Mouse (Mus musculus): ENCODE data around the gene Ankrd65. TPM values are rescaled to one million over a fixed set of nuclear protein-coding genes. Genes with fewer than 3 reads are reported as not detected.

The Ankrd65 gene
- polyA plus RNA-seq, 1 experiment from 2014 or later, result 0.24 TPM

GRCm38 (mm10) chr4:155761356-155762099, 28.7 kb upstream of the Ankrd65 start:
- Histone ChIP-seq H3K4me3 (peak overlapping the region; percentile 91), H3K4me1 (peaks cover 22% of the 10 kb centered on the region), H3K36me3 (peaks cover 10% of the 10 kb centered on the region), H3K4me2 (peak overlapping the region; percentile 97), H3K9me3 (no peaks in the 10 kb centered on the region), H3K27ac (peak overlapping the region; percentile 58), H3K9ac (peak overlapping the region; percentile 88), H3K27me3 (no peaks in the 10 kb centered on the region)
- ATAC-seq (ENCODE audit: insufficient number of reproducible peaks, insufficient read depth, low FRiP score, low TSS enrichment, low read depth), result no peak
- WGBS, result 1% methylated on average over 28 of the region's 28 CpGs

DNA sequence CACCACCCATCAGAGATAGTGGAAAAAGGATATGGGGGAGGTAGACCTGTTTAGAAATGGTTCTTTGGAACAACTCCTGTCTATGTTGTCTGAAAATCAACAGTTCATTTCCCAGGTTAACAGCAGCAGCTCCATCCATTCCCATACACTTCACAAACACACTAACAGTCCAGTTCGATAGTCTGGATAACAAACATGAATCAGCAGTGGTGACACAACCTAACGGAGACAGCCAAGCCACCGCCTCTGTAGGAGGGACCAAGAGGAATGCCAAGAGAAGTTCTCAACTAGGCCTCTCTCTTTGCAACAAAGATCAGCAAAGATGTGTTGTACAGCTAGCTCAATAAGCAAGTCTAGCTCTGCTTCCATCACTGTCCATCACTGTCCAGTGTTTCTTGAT, 27.9 kb upstream of the Ankrd65 start:
- Histone ChIP-seq H3K27ac (no peak overlapping the region), H3K4me1 (peaks cover 22% of the 10 kb centered on the region), H3K36me3 (peaks cover 2% of the 10 kb centered on the region; the same call in 1 of the 2 replicates), H3K9ac (0 out of 2 replicates have a peak overlapping the region, but pooled peaks have one; percentile 2), H3K4me2 (peak overlapping the region; percentile 97; the same call in 1 of the 2 replicates), H3K9me3 (no peaks in the 10 kb centered on the region), H3K27me3 (no peaks in the 10 kb centered on the region), H3K4me3 (no peak overlapping the region)
- 94% methylated on average over 3 of the region's 3 CpGs for WGBS
- ATAC-seq (ENCODE audit: insufficient number of reproducible peaks, insufficient read depth, low FRiP score, low TSS enrichment, low read depth), result no peak

DNA sequence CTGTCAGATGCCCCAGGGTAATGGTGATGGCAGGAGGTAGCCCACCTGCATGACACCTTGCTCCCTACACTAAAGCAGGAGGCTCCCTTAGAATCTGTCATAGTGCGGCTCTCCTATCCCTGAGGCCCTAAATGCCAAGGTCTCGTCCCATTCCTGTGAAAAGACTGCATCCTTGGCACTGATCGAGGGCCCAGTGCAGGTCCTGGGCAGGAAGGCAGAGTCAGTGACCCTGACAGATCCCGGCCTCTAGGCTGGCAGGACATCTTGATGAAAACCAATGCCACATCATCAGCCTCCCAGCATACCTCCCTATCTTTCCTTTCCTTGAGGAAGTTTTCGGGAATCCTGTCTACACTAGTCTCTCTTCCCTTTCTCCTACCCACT, 20.8 kb upstream of the Ankrd65 start:
- H3K4me3 ChIP-seq, result peak overlapping the region; percentile 54
- H3K9me3 ChIP-seq, result no peaks in the 10 kb centered on the region
- 68% methylated on average over 5 of the region's 5 CpGs for WGBS
- peak overlapping the region; percentile 80 for H3K9ac ChIP-seq
- ATAC-seq (ENCODE audit: insufficient number of reproducible peaks, insufficient read depth, low FRiP score, low TSS enrichment, low read depth), result no peak
- H3K4me1 ChIP-seq, result peaks cover 28% of the 10 kb centered on the region
- peaks cover 16% of the 10 kb centered on the region; the same call in 1 of the 2 replicates for H3K27me3 ChIP-seq
- peak overlapping the region; percentile 48 for H3K27ac ChIP-seq
- H3K36me3 ChIP-seq, result no peaks in the 10 kb centered on the region
- H3K4me2 ChIP-seq, result peak overlapping the region; percentile 74

DNA sequence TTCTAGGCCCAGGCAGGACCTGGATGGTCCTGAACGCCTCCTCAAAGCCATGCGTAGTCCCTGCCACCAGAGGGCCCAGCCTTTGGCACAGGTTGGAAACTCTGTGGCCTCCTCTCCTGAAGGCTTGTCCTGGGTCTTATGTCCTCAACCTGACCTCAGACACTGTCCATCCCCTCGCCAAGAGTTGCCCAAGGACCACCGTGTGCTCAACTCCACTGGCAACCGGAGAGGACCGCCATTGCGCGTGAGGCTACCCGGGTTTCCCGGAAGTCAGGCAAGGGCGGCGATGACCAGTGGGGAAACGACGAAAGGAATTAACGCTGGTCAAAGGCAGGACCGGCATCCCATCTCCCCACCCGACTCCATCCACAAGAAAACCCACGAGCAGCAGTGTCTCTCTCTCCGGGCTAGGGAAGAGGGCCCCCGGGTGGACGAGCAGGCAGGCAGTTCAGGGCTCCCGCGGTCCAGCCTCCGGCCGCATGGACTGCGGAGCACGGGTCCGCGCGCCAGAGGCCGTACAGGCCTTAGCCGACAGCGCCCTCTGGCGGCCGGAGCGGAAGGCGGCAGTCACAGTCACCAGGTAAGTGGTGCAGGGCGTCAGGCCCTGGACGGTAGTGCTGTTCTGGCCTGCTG, 20.2 kb upstream of the Ankrd65 start:
- WGBS, result under 1% methylated on average over 39 of the region's 39 CpGs

GRCm38 (mm10) chr4:155770626-155771025, 19.6 kb upstream of the Ankrd65 start:
- H3K27ac ChIP-seq, result no peak overlapping the region
- peak overlapping the region; percentile 74 for H3K4me2 ChIP-seq
- no peaks in the 10 kb centered on the region for H3K9me3 ChIP-seq
- H3K36me3 ChIP-seq, result no peaks in the 10 kb centered on the region
- H3K4me3 ChIP-seq, result peak overlapping the region; percentile 54
- peaks cover 16% of the 10 kb centered on the region; the same call in 1 of the 2 replicates for H3K27me3 ChIP-seq
- WGBS, result 42% methylated on average over 24 of the region's 24 CpGs
- peaks cover 39% of the 10 kb centered on the region for H3K4me1 ChIP-seq
- no peak for ATAC-seq (ENCODE audit: insufficient number of reproducible peaks, insufficient read depth, low FRiP score, low TSS enrichment, low read depth)
- H3K9ac ChIP-seq, result peak overlapping the region; percentile 80

More for the DNA sequence above, 20.2 kb upstream of the Ankrd65 start:
- Histone ChIP-seq H3K27ac (peak overlapping the region; percentile 48), H3K4me2 (peak overlapping the region; percentile 74), H3K4me3 (peak overlapping the region; percentile 54), H3K36me3 (no peaks in the 10 kb centered on the region), H3K9me3 (no peaks in the 10 kb centered on the region), H3K27me3 (peaks cover 16% of the 10 kb centered on the region; the same call in 1 of the 2 replicates), H3K4me1 (peaks cover 33% of the 10 kb centered on the region), H3K9ac (peak overlapping the region; percentile 80)
- peak; percentile 68 for ATAC-seq (ENCODE audit: insufficient number of reproducible peaks, insufficient read depth, low FRiP score, low TSS enrichment, low read depth)

GRCm38 (mm10) chr4:155771706-155772105, 18.5 kb upstream of the Ankrd65 start:
- WGBS, result 86% methylated on average over 2 of the region's 2 CpGs
- Histone ChIP-seq H3K27ac (no peak overlapping the region), H3K27me3 (peaks cover 16% of the 10 kb centered on the region; the same call in 1 of the 2 replicates), H3K36me3 (no peaks in the 10 kb centered on the region), H3K4me3 (no peak overlapping the region), H3K4me1 (peaks cover 44% of the 10 kb centered on the region), H3K4me2 (no peak overlapping the region), H3K9ac (no peak overlapping the region), H3K9me3 (no peaks in the 10 kb centered on the region)
- ATAC-seq (ENCODE audit: insufficient number of reproducible peaks, insufficient read depth, low FRiP score, low TSS enrichment, low read depth), result no peak

GRCm38 (mm10) chr4:155772786-155773185, 17.5 kb upstream of the Ankrd65 start:
- H3K9ac ChIP-seq, result no peak overlapping the region
- peaks cover 16% of the 10 kb centered on the region; the same call in 1 of the 2 replicates for H3K27me3 ChIP-seq
- H3K4me1 ChIP-seq, result peaks cover 48% of the 10 kb centered on the region
- H3K27ac ChIP-seq, result no peak overlapping the region
- H3K36me3 ChIP-seq, result no peaks in the 10 kb centered on the region
- no peak overlapping the region for H3K4me3 ChIP-seq
- ATAC-seq (ENCODE audit: insufficient number of reproducible peaks, insufficient read depth, low FRiP score, low TSS enrichment, low read depth), result no peak
- WGBS, result 85% methylated on average over 13 of the region's 13 CpGs
- no peaks in the 10 kb centered on the region for H3K9me3 ChIP-seq
- H3K4me2 ChIP-seq, result no peak overlapping the region

DNA sequence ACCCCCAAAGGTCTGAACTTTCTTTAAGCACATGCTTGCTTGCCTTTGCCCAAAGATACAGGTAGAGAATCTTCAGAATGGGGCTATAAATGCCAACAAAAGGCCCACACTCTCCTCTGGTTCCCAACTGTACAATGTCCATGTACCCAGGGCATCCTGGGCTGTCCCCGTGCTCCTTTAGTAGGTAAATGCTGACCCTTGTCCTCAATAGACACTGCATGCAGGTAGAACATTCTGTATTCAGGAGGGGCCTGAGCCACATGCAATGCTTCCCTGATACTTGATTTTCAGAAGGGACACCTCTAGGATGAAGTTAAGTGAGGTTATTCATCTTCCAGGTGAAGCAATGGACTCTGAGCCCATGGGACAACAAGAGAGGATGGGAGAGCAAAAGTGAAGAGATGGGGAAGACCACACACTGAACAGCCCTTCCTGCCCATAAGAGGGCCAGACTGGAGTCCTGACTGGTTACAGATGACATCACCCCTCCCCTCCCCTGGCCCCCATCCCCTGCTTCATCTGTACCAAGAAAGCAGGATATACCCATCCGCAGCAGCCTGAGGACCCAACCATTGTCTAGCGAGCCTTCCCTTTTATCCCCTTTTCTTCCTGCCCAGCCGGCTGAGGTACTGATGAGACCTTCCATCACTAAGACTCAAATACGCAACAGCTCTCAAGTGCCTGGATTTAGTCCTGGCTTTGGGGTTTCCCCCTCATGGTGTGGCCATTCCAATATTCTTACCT, 16.7 kb upstream of the Ankrd65 start:
- peak overlapping the region; percentile 43 for H3K4me3 ChIP-seq
- H3K9me3 ChIP-seq, result no peaks in the 10 kb centered on the region
- no peak overlapping the region for H3K27ac ChIP-seq
- H3K9ac ChIP-seq, result peak overlapping the region; percentile 54; the same call in 1 of the 2 replicates
- H3K4me2 ChIP-seq, result peak overlapping the region; percentile 83
- H3K36me3 ChIP-seq, result no peaks in the 10 kb centered on the region
- peaks cover 48% of the 10 kb centered on the region for H3K4me1 ChIP-seq
- H3K27me3 ChIP-seq, result peaks cover 16% of the 10 kb centered on the region; the same call in 1 of the 2 replicates
- WGBS, result 30% methylated on average over 5 of the region's 5 CpGs
- no peak for ATAC-seq (ENCODE audit: insufficient number of reproducible peaks, insufficient read depth, low FRiP score, low TSS enrichment, low read depth)

DNA sequence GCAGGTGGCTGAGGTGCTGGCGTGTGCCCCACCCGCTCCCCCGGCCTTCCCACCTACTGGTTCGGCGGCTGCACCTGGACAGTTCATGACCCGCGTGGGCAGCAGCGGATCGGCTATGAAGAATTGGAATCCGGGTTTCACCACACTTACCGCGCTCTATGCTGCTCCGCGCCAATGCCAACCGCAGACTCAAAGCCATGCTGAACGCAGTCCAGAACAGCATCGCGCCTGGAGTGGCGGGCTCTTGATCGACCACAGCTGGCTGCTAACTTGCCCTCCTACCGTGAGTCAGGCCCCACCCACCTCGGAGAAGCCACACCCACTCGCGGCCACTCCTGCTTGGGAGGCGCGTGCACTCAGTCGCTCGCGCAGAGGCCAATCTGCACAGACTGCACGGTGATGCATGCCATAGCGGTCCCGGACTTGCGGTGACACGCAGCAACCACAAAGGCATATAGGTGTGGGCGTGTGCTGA, 15.9 kb upstream of the Ankrd65 start, which contains the start of gene Vwa1:
Gene Vwa1, minus strand, starts transcription at position 419 of the 475 bp plus-strand sequence.
- peak within 1 kb of the TSS; percentile 54 for H3K9ac ChIP-seq
- H3K36me3 ChIP-seq, result no peaks in the 10 kb centered on the region
- H3K9me3 ChIP-seq, result no peaks in the 10 kb centered on the region
- peak within 1 kb of the TSS; percentile 83 for H3K4me2 ChIP-seq
- peak within 1 kb of the TSS; percentile 43 for H3K4me3 ChIP-seq
- H3K27ac ChIP-seq, result peak within 1 kb of the TSS; percentile 75
- ATAC-seq (ENCODE audit: insufficient number of reproducible peaks, insufficient read depth, low FRiP score, low TSS enrichment, low read depth), result peak; percentile 81
- peaks cover 16% of the 10 kb centered on the region; the same call in 1 of the 2 replicates for H3K27me3 ChIP-seq
- peaks cover 48% of the 10 kb centered on the region for H3K4me1 ChIP-seq
- under 1% methylated on average over 35 of the region's 35 CpGs for WGBS

DNA sequence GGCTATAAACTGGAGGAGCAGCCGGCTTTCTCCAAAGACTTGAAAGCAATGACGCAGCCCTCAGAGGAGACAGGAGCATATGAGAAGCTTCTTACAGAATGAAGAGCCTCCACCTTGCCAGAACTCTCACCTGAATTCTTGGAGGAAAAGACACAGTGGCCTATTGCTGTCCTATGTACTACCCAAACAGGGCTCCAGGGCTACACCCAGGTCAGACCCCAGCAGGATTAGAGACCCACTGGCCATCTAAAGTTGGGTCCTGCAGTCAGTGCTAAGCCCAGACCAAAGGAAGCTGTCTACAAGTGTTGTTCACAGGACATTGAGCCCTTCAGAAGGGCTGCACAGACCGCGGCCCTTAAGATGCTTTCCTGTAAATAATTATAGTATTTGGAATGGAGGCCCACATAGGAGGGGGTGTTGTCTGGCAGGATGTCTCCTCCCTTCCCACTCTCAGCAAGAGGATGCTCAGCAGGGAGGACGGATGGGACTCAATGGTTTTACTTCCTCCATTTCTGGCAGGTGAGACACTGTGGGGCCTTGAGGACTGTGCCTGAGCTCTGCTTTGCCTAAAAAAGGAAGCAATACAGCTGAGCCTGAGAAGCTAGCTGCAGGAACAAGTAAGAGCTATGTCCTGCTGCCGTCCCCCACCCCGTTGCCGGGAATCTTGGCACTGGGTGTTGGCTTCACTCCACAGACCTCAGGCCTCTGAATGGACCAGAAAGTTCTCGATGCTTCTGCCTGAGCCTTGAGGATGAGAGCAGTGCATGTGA, 15.1 kb upstream of the Ankrd65 start:
- H3K27ac ChIP-seq, result peak overlapping the region; percentile 75
- no peak for ATAC-seq (ENCODE audit: insufficient number of reproducible peaks, insufficient read depth, low FRiP score, low TSS enrichment, low read depth)
- peak overlapping the region; percentile 43 for H3K4me3 ChIP-seq
- peak overlapping the region; percentile 54 for H3K9ac ChIP-seq
- peaks cover 16% of the 10 kb centered on the region; the same call in 1 of the 2 replicates for H3K27me3 ChIP-seq
- 49% methylated on average over 9 of the region's 9 CpGs for WGBS
- no peaks in the 10 kb centered on the region for H3K36me3 ChIP-seq
- no peaks in the 10 kb centered on the region for H3K9me3 ChIP-seq
- peaks cover 41% of the 10 kb centered on the region for H3K4me1 ChIP-seq
- peak overlapping the region; percentile 83 for H3K4me2 ChIP-seq

All from embryonic facial prominence, embryonic 13.5 days (tissue).